Mouse (Mus musculus) B cell, adult 67 days (primary cell): ENCODE data around the gene Olfr1131. TPM values are rescaled to one million over a fixed set of nuclear protein-coding genes. Genes with fewer than 3 reads are reported as not detected.

Source experiments
- total RNA-seq, 2 experiments: library from RNA; stranded (reverse); gene quantifications; 4 replicates each; pipeline ENCODE4 v1.2.4; 2023

The Olfr1131 gene
- total RNA-seq: not detected

DNA sequence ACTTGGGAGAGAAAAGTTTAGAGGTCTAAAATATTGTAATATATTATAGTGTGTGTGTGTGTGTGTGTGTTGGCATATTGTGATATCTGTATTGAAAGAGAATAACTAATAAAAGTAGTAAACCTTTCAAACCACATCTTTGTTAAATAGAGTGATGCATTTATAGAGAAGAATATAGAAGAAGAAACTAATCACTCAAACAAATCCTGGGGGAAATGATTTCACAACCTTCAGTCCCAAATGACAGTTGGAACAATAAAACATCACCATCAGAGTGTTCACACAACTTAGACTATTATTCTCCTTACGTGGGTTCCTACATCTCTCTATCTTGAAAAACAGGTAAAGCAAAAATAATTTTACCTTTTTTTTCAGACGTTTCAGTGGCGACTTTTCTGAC is at the start of gene Olfr1131:
Gene Olfr1131, plus strand, starts transcription at position 301 of the 400 bp plus-strand sequence.

DNA sequence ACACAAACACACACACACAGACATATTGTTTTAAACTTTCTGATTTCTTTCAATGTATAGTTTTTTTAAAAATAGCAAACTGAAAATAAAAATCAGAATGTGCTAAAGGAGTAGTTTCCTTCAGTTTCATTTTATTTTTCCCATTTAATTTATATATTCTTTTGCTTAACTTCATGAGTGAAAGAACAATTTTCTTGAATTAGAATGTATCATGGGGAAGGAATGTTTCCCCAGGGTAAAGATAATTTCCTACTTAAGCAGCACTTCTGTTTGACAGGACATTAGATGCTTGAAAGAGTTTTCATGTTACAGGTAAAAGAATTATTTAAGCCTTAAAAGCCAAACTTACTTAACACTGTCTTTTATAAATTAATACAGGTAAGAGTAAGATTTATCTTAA is 21.0 kb upstream of the Olfr1131 start, which contains the start of gene Olfr1130:
Gene Olfr1130, plus strand, starts transcription at position 301 of the 400 bp plus-strand sequence.

DNA sequence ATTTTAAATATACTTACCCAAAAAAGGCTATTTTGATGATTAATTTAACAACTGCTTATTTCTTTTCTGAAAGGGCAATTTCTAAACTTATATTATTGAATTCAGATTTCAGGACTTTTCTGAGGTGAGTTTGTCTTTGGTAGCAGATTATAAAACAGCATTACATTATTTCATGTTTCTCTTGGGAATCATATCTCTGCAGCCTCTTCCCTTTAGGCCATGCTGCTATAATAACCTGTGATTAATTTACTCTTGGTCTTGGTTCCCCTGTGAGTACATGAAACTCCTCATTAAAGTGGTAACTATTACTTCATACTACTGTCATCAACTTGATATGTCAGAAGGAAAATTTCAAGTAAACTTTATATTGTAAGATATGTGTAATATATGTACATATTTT is 10.5 kb downstream of the Olfr1131 start, which contains the start of gene Olfr1132:
Gene Olfr1132, minus strand, starts transcription at position 101 of the 400 bp plus-strand sequence.

DNA sequence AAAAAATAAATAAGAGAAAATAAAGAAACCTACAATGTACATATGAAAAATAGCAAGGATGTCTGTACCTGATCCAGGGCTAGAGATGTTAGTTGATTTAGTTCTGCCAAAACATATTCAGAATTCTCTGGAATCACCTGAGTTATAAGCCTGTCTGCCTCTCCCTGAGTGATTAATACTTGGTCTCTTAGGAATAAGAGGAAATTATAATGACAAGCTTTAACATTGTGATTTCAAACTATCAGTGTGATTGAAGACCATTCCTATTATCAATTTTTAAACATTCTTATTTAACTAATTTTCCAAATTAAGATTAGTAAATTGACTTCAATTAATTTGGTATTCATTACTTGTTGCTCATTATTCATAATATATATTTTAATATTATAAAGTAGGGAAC is 20.4 kb downstream of the Olfr1131 start, which contains the start of gene Olfr1133:
Gene Olfr1133, minus strand, starts transcription at position 101 of the 400 bp plus-strand sequence.

DNA sequence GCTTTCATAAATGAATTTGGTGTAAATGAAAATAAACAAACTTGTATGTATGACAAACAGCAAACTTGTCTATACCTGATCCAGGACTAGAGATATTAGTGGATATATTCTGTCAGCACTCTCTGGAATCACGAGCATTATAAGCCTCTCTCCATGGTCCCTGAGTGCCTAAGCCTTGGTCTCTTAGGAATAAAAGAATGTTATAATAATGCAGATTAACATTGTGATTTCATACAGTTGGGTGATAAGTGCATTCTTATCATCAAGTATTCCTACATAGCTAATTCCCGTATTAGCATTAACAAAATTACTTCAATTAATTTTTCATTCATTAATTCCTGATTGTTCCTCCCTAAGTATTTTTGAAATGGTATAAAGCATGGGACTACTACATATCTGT is 31.5 kb downstream of the Olfr1131 start, which contains the start of gene Olfr1134:
Gene Olfr1134, minus strand, starts transcription at position 101 of the 400 bp plus-strand sequence.

DNA sequence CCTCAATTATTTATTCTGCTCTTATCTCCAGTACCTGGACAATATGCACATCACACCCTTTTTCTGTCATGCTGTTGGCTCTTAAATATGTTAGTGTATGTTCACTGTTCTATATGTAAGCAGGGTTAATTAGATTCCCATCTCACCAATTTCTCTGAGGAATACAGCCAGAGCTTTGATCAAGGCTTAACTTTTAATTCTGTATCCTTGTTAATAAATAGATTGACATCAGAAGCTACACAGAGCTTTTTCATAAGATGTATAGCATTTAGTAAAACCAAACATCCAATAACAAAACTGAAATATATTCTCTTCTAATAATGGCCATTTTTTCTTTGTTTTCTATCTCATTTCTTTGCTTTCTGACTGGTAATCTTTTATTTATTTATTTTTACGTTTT is 46.7 kb downstream of the Olfr1131 start, which contains the start of gene Olfr1135:
Gene Olfr1135, minus strand, starts transcription at position 101 of the 400 bp plus-strand sequence.

Other genes with a start within 250 kb of the Olfr1131 start
- gene Olfr1122, start 241.3 kb upstream of the Olfr1131 start, total RNA-seq: not detected
- not detected for gene Olfr1123, start 210.5 kb upstream of the Olfr1131 start, total RNA-seq
- gene Olfr1124, start 196.8 kb upstream of the Olfr1131 start, total RNA-seq: not detected
- gene Olfr1126, start 173.1 kb upstream of the Olfr1131 start, total RNA-seq: not detected
- not detected for gene Pramel7, start 130.0 kb upstream of the Olfr1131 start, total RNA-seq
- not detected for gene Pramel6, start 120.5 kb upstream of the Olfr1131 start, total RNA-seq
- not detected for gene Olfr153, start 95.3 kb upstream of the Olfr1131 start, total RNA-seq
- gene Olfr1128, start 81.6 kb upstream of the Olfr1131 start, total RNA-seq: not detected
- not detected for gene Olfr1129, start 53.2 kb upstream of the Olfr1131 start, total RNA-seq
- not detected for gene Olfr1130, start 20.9 kb upstream of the Olfr1131 start, total RNA-seq
- not detected for gene Olfr1132, start 10.4 kb downstream of the Olfr1131 start, total RNA-seq
- not detected for gene Olfr1133, start 20.3 kb downstream of the Olfr1131 start, total RNA-seq
- not detected for gene Olfr1134, start 31.4 kb downstream of the Olfr1131 start, total RNA-seq
- not detected for gene Olfr1135, start 46.6 kb downstream of the Olfr1131 start, total RNA-seq
- not detected for gene Olfr1136, start 66.8 kb downstream of the Olfr1131 start, total RNA-seq
- not detected for gene Olfr1137, start 86.1 kb downstream of the Olfr1131 start, total RNA-seq
- gene Olfr1138, start 112.9 kb downstream of the Olfr1131 start, total RNA-seq: not detected
- gene Olfr1140, start 116.6 kb downstream of the Olfr1131 start, total RNA-seq: not detected
- not detected for gene Olfr1141, start 126.9 kb downstream of the Olfr1131 start, total RNA-seq
- gene Olfr152, start 152.4 kb downstream of the Olfr1131 start, total RNA-seq: not detected
- not detected for gene Olfr1143, start 173.5 kb downstream of the Olfr1131 start, total RNA-seq
- gene Olfr1145, start 182.7 kb downstream of the Olfr1131 start, total RNA-seq: not detected
- gene Olfr1148, start 203.4 kb downstream of the Olfr1131 start, total RNA-seq: not detected
- not detected for gene Olfr1150-ps1, start 216.9 kb downstream of the Olfr1131 start, total RNA-seq
- not detected for gene Olfr1151, start 228.8 kb downstream of the Olfr1131 start, total RNA-seq
- gene Olfr1152, start 239.4 kb downstream of the Olfr1131 start, total RNA-seq: not detected